Comparison of ENCODE assay signal across 20 mouse cellular contexts in genomic region chr15:62171167-62171566, GRCm38 (mm10).
DNase-seq lines count a peak whose midpoint lies in the region; ATAC-seq and TF ChIP-seq lines count a peak whose summit lies in the region.
"Had no signal": no experiment of that assay in that cellular context is flagged by ENCODE, and none has a peak within 500 bp of the region (broad histone marks: within the 10 kb centered on the region; RNA-seq: fewer than 3 reads in every experiment).

No protein-coding gene starts in this region.

- ATAC-seq in liver, embryonic 12.5 days = peak; percentile 31; the same call in 1 of the 2 replicates
- ATAC-seq in megakaryocyte-erythroid progenitor cell, adult 5-6 weeks (replicated peaks; ENCODE audit: low FRiP score, low TSS enrichment, poor library complexity, severe bottlenecking) = peak; percentile 46; the same call in 1 of the 2 replicates
- no peak for ATAC-seq in lung, postnatal 0 days
- ATAC-seq: activated CD4-positive, CD25-positive, alpha-beta regulatory T cell, adult 4 months; forebrain, embryonic 15.5 days; hindbrain, postnatal 0 days had no signal

- no peak overlapping the region for H3K9ac ChIP-seq in CH12.LX (ENCODE audit: insufficient read depth, low read depth)
- no peak overlapping the region for H3K9ac ChIP-seq in liver, embryonic 12.5 days
- H3K9ac ChIP-seq in lung, postnatal 0 days (replicated peaks; ENCODE audit: low read depth) = no peak overlapping the region
- H3K9ac ChIP-seq: embryonic facial prominence, embryonic 15.5 days; forebrain, embryonic 15.5 days; heart, embryonic 15.5 days; hindbrain, embryonic 13.5 days had no signal

- 16% methylated on average over 2 of the region's 2 CpGs for WGBS in liver, embryonic 12.5 days (ENCODE audit: insufficient replicate concordance)
- 45% methylated on average over 2 of the region's 2 CpGs for WGBS in lung, postnatal 0 days

- intact Hi-C loops in left cerebral cortex, postnatal 4 days (cut with DNase I) = no loop called here

- no peak for TF ChIP-seq CTCF in CH12.LX (conservative IDR thresholded peaks at IDR 0.05 in 1 of 2, IDR thresholded peaks at IDR 0.05 in 1 of 2; ENCODE audit: low read depth in 2 of 2, low read length in 2 of 2)
- no peak for TF ChIP-seq CTCF in lung, postnatal 0 days (IDR thresholded peaks at IDR 0.05)

- TF ChIP-seq EP300 in CH12.LX (IDR thresholded peaks at IDR 0.05; ENCODE audit: low read length) = no peak
- no peak for TF ChIP-seq EP300 in lung, postnatal 0 days (IDR thresholded peaks at IDR 0.05)

- DNase-seq in CH12.LX (ENCODE audit: extremely low read depth) (no peak), MEL-GATA-1-ER (ENCODE audit: extremely low read depth, low read depth) (peak; percentile 39)
- DNase-seq in left cerebral cortex, postnatal 4 days = no peak
- no peak for DNase-seq in lung, postnatal 0 days (ENCODE audit: low spot score)
- DNase-seq: adrenal gland, postnatal 14 days; cerebellum, adult 2 months; cerebellum, postnatal 10 days; gastrocnemius, postnatal 36 days; heart, adult 11 months; heart, postnatal 14 days had no signal

- H3K79me2 ChIP-seq in CH12.LX (replicated peaks; ENCODE audit: control insufficient read depth, extremely low read depth, insufficient read depth, poor library complexity, severe bottlenecking) = peaks cover 85% of the 10 kb centered on the region

- in situ Hi-C loops in CH12.LX (cut with MboI; ENCODE audit: low pct_ligation_motif_present, low pct_unique_long_range_greater_than_20kb, low sequenced_read_pairs) = no loop called here

- H3K4me2 ChIP-seq in CH12.LX (ENCODE audit: insufficient read depth, low read depth, poor library complexity, severe bottlenecking) = peak overlapping the region; percentile 23
- H3K4me2 ChIP-seq in liver, embryonic 12.5 days = no peak overlapping the region
- H3K4me2 ChIP-seq in lung, postnatal 0 days (replicated peaks; ENCODE audit: low read depth, low read length) = no peak overlapping the region
- H3K4me2 ChIP-seq: embryonic facial prominence, embryonic 15.5 days; forebrain, embryonic 15.5 days; heart, embryonic 11.5 days; heart, embryonic 15.5 days; hindbrain, embryonic 13.5 days had no signal

- no peak overlapping the region for H3K4me3 ChIP-seq in CH12.LX (replicated peaks in 1 of 3; ENCODE audit: low read depth in 2 of 3, low read length in 2 of 3, poor library complexity in 1 of 3)
- H3K4me3 ChIP-seq in liver, embryonic 12.5 days = no peak overlapping the region
- H3K4me3 ChIP-seq in lung, postnatal 0 days (ENCODE audit: low read depth, low read length) = no peak overlapping the region
- H3K4me3 ChIP-seq: embryonic facial prominence, embryonic 15.5 days; erythroblast, embryonic 14.5 days; forebrain, embryonic 15.5 days; heart, embryonic 15.5 days; hindbrain, embryonic 13.5 days had no signal

- TF ChIP-seq RAD21 in CH12.LX (IDR thresholded peaks at IDR 0.05; ENCODE audit: low read depth, low read length) = no peak

- no peaks in the 10 kb centered on the region for H3K27me3 ChIP-seq in CH12.LX (replicated peaks)
- H3K27me3 ChIP-seq in liver, embryonic 12.5 days (replicated peaks) = no peaks in the 10 kb centered on the region
- no peaks in the 10 kb centered on the region for H3K27me3 ChIP-seq in lung, postnatal 0 days (replicated peaks; ENCODE audit: insufficient read depth, low read length)
- H3K27me3 ChIP-seq: embryonic facial prominence, embryonic 15.5 days; forebrain, embryonic 15.5 days; heart, embryonic 15.5 days; hindbrain, embryonic 13.5 days had no signal

- H3K36me3 ChIP-seq in CH12.LX (replicated peaks in 1 of 2; ENCODE audit: control insufficient read depth in 1 of 2, insufficient read depth in 1 of 2, low read length in 1 of 2) = peaks cover 34 to 82% of the 10 kb centered on the region in 2 experiments
- 0 out of 2 replicates have a peak, but pooled peaks cover 2% of the 10 kb centered on the region for H3K36me3 ChIP-seq in liver, embryonic 12.5 days
- H3K36me3 ChIP-seq in lung, postnatal 0 days (ENCODE audit: insufficient read depth, low read length) = no peaks in the 10 kb centered on the region
- H3K36me3 ChIP-seq: embryonic facial prominence, embryonic 15.5 days; forebrain, embryonic 15.5 days; heart, embryonic 15.5 days; hindbrain, embryonic 13.5 days had no signal

- no peak for TF ChIP-seq POLR2A in CH12.LX (IDR thresholded peaks at IDR 0.05; ENCODE audit: low read depth, low read length)

- peaks cover 65 to 98% of the 10 kb centered on the region in 2 experiments for H3K4me1 ChIP-seq in CH12.LX (ENCODE audit: control insufficient read depth in 1 of 2, insufficient read depth in 2 of 2)
- H3K4me1 ChIP-seq in liver, embryonic 12.5 days = peaks cover 77% of the 10 kb centered on the region
- no peaks in the 10 kb centered on the region for H3K4me1 ChIP-seq in lung, postnatal 0 days (ENCODE audit: insufficient read depth, low read depth, low read length)
- H3K4me1 ChIP-seq: embryonic facial prominence, embryonic 15.5 days; forebrain, embryonic 15.5 days; hindbrain, embryonic 13.5 days had no signal

- peak overlapping the region; percentile 58 for H3K27ac ChIP-seq in CH12.LX (ENCODE audit: insufficient read depth, low read depth)
- H3K27ac ChIP-seq in liver, embryonic 12.5 days = peak overlapping the region; percentile 50; the same call in 1 of the 2 replicates
- no peak overlapping the region for H3K27ac ChIP-seq in lung, postnatal 0 days (ENCODE audit: low read length)
- H3K27ac ChIP-seq: embryonic facial prominence, embryonic 15.5 days; forebrain, embryonic 15.5 days; heart, embryonic 15.5 days; hindbrain, embryonic 13.5 days; hindbrain, postnatal 0 days had no signal

- dilution Hi-C loops in CH12.LX (cut with MboI; ENCODE audit: extremely low pct_ligation_motif_present, extremely low pct_unique_long_range_greater_than_20kb, low sequenced_read_pairs) = no loop called here

- no peaks in the 10 kb centered on the region for H3K9me3 ChIP-seq in CH12.LX (replicated peaks; ENCODE audit: low read length)
- no peaks in the 10 kb centered on the region for H3K9me3 ChIP-seq in liver, embryonic 12.5 days (replicated peaks)
- no peaks in the 10 kb centered on the region for H3K9me3 ChIP-seq in lung, postnatal 0 days (ENCODE audit: low read length)
- H3K9me3 ChIP-seq: embryonic facial prominence, embryonic 15.5 days; forebrain, embryonic 15.5 days; heart, embryonic 15.5 days; hindbrain, embryonic 13.5 days had no signal

TF ChIP-seq in CH12.LX, 34 proteins besides CTCF, POLR2A, EP300 and RAD21:
- TF ChIP-seq CHD1 (IDR thresholded peaks at IDR 0.05; ENCODE audit: low read depth, low read length) (peak; percentile 10; the same call in 1 of the 2 replicates), PAX5 (IDR thresholded peaks at IDR 0.05; ENCODE audit: low read length) (no peak)
